In genomic region chr2:65148928-65149327, GRCm38 (mm10) we compare ENCODE assay signal across 13 mouse cellular contexts.
"Had no signal": no experiment of that assay in that cellular context is flagged by ENCODE, and none has a peak within 500 bp of the region (broad histone marks: within the 10 kb centered on the region; RNA-seq: fewer than 3 reads in every experiment).

No protein-coding gene starts in this region.

- DNase-seq: gastrocnemius, adult 2 months; gastrocnemius, postnatal 10 days; gastrocnemius, postnatal 25 days; heart, adult 2 months; heart, postnatal 14 days; heart, postnatal 4 days; kidney, adult 18-20 months; kidney, adult 8-10 months; kidney, postnatal 10 days; kidney, postnatal 25 days; kidney, postnatal 4 days; liver; liver, embryonic 13.5 days had no signal
